Mouse (Mus musculus) B cell, adult 2 months (primary cell): ENCODE results near the gene Dnah3.

Experiments used
- DNase-seq, 2 experiments: peaks; one replicate each; pipeline ENCODE4 v3.0.0; 2022

Dnah3 gene

DNA sequence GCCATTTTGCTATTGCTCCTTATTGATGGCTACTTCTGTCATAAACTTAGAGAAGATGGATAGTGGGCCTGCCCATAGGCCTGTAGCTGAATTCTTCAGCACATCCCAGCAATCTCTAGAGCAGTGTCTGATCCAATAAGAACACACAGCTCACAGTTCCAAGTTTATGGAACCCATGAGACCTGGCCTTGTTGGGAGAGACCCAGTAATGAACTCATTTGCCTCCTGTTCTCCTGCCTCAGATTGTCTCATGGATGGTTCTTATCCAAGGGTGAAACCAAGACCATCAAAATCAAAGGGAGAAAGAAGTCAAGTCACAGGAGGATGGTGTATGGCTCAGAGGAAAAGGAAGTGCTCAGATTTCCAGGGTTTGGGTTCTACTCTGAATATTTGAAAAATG lies 44.6 kb downstream of the Dnah3 start:
- no peak for DNase-seq

DNA sequence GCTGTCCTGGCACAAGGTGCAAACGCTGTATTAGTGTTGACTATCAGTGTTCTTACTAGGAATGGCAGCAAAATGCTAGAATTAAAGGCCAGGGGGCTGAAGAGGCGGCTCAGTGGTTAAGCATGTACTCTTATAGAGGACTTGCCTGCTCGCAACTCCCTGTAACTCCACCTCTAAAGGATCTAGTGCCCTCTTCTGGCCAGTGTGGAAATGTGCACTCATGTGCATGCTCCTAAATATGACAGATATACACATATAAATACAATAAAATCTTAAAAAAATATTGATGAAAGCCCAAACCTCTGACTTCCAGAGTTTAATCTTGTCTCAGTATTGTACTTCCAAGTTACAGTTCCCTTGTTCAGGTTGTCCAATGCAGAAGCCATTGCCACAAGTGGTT lies 51.1 kb downstream of the Dnah3 start:
- no peak for DNase-seq

DNA sequence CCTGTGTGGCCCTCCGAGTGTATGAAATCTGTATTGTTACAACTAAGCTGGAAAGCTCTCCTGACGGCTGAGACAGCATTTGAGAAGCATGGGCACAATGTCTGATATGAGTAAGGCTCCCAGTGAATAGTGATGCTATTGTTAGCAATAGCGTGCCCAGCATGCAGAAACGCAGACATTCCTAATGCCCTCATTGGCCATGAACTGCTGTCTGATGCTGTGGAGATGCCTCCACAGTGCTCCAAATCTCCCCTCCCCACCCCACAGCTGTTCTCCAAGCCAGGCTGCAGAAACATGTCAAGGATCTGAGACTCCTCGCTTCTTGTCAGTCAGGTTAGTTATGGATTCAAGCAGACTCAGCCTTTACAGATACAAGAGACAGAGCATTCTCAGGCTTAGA lies 58.7 kb downstream of the Dnah3 start:
- DNase-seq = no peak

DNA sequence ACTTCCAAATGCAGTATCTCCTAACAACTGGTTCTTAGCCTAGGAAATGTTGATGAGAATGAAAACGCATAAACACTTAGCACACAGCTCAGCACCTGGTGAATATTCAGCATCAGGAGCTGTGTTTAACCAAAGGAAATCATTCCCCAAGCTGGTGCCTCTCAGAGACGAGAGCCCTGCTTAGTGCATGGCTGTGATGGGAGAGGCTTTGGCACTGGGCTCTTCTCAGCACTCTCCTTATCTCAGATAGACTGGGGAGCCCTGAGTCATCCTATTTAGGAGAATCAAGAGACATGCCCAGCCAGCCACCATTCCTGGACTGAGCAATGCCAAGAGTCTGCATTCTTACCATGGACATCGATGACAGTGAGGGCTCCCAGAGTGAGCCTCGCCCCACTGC lies 60.1 kb downstream of the Dnah3 start:
- DNase-seq = no peak

DNA sequence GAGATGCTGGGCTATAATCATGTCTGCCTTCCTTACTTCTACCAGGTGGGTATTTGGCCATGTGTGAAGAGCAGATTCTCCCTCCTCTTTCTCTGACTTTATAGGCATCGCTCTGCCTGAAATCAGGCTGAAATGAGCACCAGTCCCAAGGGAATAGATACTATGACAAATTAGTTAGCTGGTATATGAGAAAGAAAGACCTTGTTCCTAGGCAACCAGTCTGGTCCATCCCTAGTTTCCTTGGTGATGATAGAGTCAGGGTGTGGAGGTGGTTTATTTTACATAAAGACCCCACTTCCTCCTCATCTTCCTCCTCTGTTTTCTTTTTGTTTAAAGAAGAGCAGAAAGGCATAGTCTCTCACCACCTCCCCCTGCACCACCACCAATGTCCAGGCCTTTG lies 60.5 kb downstream of the Dnah3 start:
- no peak for DNase-seq

DNA sequence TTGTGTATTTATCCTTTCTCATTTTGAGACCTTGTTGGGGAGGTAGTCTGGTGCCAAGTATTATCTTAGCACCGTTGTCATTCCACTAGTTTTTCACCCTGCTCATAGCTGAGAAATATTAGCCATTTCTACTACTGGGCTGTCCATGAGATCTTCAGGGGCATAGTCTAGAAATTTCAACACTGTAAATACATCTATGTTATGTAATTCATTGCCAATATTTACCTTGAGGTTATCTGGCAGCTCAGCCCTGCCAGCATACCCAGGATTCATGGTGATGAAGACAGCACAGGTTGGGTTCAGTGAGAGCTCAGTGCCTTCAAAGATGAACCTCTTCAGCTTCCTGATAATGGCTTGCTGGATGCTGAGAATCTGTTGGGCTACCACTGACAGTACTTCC lies 66.4 kb downstream of the Dnah3 start:
- DNase-seq = no peak

DNA sequence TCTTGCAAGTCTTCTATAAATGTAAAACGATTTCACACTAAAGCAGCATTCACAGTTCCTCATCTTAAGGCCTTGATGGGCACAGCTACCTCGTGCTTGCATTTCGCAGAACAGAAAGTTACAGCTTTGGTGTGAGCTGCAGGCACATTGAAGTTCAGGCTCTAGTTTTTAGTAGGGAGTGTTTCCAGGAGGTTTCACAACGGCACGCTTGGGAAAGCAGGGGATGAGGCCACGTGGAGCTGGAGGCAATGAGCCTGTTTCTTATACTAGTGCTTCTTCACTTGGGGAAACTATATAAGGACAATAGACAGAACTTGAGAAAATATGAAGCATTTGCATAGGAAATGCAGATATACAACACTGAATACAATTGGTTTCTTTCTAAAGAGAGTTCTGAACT lies 98.0 kb downstream of the Dnah3 start:
- no peak for DNase-seq

DNA sequence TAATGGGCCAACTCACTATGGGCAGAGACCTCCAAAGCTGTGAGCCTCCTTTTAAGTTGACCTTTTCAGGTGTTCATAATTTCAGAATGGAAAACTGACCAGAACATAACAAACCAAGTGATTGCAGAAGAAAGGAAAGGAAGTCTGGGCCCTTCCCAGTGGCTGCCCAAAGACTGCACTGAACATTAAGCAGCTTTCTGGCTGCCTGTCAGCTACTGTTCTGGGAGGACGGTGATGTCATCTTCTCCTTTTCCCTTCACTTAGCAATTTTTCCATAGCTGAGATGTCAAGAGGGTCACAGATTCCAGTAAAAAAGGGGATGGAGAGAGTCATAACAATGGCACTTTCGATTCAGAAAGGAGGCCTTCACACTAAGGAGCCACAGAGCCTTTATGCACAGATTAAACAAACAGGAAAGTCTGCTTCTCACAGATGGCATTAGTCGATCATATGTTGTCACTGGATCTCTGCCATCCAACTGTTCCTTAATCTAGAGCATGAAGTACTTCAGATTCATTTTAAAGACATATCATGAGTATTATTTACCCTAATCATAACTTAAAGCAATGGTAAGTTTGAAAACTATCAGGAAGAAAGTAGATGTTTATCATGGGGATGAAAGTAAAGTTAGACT lies 109.7 kb downstream of the Dnah3 start:
- DNase-seq = no peak

DNA sequence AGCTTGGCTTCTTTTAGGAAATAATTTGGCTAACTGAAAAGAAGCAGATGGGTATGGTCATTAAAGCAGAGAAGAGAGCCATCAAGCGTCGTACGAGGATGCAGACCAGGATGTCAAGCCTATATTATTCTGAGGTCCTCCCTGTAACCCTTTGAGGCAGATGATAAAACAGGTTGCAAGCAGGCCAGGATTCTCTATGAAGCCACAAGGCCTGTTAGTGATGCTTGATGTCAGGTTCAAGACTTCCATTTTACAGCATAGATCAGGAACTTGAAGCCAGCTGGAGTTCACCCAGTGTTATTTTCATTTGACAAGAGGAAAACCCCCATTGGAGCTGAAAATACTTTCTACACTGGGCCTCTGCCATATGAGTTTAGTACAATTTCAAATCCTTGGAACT lies 114.9 kb downstream of the Dnah3 start:
- no peak for DNase-seq

DNA sequence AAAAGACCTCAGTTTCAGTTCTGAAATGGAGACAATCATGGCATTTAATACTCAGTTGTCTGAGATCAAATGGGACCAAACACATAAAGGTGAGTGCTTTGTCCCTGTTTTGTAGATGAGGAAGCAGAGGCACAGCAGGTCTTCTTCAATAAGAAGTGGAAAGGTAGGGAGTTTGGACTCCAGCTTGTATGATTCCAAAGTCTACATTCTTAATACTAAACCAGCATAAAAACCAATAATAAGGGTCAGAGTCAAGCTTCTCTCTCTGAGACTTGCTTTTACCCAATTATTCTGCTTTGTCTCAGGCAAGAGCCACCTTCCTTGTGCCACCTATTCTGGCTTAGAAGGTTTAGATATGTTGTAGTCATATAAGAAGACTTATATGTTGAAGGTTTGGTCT lies 116.5 kb downstream of the Dnah3 start:
- no peak for DNase-seq

DNA sequence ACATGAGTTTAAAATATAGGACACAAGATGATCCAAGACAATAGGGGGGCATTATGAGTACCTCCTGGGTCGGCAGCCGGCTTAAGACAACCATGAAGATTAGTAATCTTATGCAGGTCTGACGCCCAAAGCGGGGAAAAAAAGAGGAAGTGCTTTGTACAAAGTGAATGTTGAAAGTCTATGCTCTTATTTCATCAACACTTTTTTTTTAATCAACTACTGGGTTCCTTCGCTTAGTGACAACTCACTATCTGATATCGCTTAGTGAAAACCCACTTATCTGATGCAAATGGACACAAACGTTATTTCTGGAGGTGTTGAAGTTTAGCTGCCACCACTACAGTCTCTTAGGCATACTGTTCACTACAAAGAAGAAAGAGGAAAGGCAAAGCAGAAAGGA lies 117.5 kb downstream of the Dnah3 start:
- DNase-seq = no peak

DNA sequence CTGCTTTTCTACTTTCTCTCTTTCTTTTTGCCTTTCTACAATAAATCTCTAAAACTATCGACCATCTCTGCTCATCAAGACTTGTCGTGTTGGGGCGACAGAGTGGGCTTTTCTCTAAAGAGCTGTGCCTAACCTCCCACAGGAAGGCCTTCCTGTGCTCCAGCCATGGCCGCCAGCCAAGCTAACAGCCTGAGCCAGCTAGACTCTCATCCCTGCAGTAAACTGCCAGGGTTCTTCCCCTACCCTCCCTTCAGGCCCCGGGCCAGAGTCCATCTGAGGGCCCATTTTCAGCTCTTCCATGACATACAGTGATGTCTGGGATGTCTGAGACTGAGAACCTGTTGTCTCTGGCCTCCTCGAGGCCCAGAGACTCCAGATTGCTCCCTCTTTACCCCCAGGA lies 118.8 kb downstream of the Dnah3 start:
- DNase-seq = no peak

DNA sequence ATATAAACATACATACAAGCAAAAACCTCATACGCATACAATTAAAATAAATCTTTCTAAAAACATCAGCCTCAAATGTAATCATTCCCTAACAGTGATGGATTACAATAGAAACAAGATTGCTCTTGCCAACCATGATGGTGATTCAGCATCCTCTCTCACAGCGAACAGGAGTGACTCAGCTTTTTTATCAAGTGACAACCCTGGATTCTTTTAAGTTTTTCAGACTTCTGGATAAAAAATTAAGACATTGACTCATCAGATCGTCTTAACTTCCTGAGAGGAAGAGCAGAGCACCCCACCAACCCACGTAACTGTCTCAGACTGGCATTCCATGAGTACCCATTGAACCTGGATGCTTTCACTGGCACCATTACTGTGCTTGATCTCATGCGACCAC lies 120.9 kb downstream of the Dnah3 start:
- DNase-seq = no peak

DNA sequence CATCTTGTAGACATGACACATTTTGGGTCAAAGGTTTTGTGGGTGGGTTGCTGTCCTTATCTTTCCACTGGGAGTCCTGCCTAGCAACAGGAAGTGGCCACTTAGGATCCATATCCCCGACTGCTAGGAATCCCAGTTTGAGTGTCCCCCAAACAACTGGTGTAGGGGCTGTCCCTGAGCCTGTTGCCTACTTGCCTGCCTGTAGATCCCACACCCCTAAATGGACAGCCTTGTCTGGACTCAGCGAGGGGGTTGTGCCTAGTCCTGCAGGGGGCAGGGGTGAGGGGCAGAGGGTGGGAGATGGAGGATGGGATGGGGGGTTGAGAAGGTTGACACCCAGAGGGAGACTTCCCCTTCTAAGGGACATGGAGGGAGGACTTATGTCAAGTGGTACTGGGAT lies 125.8 kb downstream of the Dnah3 start:
- DNase-seq = no peak

DNA sequence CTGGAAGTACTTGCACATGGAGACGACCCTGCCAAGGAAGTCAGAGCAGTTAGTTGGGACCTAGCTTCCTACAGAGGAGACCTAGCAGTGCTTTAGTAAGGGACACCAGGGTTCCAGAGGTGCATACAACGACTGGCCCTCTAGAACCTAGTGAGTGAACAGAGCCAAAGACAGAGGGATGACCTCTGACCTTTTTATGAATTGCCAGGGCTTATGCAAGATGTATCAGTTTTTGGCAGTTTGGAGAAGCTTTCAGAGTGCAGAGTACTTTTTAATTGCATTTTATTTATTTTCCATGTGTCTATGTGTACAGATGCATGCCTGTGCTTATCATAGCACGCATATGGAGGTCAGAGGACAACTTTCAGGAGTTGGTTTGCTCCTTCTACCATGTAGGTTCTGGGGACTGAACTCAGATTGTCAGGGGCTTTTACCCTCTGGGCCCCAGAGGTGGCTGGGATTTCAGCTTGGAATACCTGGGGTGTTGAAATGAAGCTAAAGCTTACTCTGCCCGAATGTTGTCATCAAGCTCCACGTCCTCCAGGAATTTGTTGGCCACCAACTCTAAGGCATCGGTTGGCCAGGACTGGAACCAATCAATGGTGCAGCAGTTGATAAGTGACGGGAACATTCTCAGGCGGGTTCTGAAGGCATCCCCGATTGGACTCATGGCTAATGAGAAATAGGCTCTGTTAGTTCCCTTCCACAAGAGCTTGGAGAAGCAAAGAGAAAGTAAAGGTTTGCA lies 129.3 kb downstream of the Dnah3 start:
- DNase-seq = no peak

DNA sequence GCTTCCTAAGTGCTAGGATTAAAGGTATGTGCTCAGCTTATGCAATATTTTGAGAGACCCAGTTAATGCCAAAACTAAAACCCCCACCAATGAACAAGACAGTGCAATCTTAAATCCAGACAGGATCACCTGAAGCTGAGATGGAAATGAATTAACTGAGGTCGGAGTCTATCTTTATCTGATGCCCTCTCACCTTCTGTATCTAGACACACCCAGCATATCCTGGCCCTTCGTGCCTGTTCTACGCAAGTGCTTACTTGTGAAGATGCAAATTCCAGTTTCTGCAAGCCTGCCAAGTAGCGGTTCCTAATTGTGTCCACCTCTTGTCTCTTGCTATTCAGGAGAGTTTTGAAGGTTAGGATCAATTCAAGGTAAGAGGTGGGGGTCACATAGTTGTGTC lies 129.9 kb downstream of the Dnah3 start:
- no peak for DNase-seq

DNA sequence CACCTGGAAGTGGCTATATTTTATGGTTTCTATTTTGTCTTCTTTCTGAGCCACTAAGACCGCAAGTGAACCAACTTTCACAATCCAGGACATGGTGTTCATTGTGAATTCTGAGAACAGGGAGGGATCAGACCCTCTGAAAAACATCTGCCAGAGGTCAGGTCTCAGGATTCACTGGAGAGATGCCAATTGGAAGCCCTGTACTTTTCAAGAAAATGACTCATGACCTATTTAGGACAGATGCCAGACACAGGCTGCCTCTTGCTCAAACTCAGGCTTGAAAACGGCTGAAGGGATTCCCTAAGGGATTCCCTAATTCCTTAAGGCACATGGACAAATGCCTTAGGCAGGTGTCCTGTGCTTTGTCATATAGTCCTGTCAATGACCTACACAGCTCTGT lies 134.0 kb downstream of the Dnah3 start:
- no peak for DNase-seq

DNA sequence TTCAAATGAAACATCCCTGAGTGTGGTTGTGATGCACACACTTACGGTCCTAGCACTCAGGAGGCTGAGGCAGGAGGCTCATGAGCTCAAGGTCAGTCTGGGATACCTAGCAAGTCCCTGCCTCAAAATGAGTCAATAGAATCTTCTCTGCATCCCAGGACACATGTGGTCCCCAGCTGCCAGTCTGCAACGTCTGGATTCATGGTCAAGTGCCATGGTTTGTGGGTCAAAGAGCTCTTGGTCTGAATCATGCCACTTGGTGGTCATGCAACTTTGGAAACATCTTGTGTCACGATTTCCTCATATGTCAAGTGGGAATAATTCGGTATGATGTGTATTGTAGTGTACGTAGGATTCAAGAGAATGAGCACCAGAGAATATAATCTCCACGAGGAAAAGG lies 134.5 kb downstream of the Dnah3 start:
- no peak for DNase-seq

DNA sequence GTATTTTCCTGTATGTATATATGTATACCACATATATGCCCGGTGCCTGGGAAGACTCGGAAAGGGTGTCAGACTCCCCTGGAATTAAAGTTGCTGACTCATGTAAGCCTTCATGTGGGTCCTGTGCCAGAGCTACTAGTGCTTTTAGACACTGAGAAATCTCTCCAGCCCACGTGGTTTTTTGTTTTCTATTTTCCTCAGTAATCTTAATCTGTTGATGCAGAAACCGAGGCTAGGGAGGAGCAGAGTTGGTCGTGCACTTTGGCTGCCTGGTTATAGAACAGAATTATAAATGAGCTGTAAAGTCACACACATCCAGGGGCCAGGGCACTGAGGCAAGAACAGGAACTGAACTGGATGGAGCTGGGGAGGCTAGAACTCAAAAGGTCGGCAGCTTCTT lies 135.1 kb downstream of the Dnah3 start:
- DNase-seq = no peak

DNA sequence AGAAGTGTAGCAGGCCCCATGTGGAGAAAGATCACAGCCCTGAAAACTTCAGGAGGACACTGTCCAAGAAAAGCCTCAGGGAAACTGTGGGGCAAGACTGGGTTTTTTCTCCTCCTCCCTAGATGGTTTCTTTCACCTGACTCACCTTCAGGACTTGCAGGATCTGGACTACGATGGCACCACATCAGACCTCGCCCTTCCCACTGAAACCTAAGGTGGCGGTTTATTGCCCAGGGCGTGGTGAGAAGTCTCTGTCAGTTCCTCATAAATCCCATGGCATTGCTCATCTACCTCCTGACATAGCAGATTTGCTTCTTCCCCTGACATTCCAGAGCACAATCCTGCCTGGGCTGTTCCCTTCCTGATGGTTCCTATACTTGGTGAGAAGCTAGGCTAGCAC lies 135.6 kb downstream of the Dnah3 start:
- DNase-seq = no peak

DNA sequence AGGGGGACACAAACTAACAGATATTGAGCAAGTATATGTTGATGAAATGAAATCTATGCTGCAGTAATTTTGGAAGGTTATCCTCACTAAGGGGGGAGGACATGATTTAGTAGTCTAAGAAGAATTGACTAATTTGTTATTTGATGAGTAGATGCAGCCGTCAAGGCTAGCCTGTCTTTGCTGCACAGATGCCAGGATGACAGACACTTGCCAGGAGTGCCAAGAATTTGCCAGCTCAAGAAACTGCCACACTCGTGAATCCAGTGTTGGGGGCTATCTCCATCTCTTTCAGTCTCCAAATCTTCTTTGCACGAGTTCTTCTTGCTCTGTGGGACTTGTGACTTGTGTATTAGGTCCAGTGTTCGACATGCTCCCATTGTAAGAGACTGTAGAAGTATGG lies 136.0 kb downstream of the Dnah3 start:
- DNase-seq = no peak

DNA sequence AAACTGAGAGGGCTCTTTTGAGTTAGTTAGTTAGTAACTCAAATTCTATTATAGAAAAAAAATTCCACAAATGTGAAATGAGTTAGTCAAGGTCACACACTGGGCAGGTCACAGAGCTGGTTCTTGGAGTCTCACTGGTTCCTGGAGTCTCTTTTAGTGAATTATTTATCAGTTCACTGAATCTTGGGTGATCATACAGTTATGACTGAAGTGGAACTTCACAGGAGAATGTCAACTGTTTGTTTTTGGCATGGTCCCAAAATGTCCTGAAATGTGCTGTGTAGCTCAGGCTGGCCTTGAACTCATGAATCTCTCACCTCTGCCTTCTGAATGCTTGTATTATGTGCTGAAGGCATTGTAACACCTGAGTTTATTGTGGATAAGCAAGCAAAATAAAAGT lies 137.7 kb downstream of the Dnah3 start:
- no peak for DNase-seq

DNA sequence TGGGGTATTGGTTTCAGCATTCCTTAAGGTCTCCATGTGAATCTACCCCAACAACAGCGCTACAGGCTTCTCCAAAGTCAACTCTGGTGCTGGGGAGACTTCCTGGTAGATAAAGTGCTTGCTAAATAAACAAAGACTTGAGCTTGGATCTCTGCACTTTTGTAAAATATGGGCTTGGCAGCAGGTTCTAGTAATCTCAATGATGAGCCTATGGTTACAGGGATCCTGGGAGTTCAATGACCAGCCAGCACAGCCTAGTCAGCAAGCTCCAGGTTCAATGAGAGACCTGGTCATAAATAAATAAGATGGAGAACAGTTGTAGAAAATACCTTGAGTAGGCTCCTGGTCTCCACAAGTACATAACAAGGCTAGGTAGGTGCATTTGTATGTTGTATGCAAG lies 141.0 kb downstream of the Dnah3 start:
- no peak for DNase-seq

DNA sequence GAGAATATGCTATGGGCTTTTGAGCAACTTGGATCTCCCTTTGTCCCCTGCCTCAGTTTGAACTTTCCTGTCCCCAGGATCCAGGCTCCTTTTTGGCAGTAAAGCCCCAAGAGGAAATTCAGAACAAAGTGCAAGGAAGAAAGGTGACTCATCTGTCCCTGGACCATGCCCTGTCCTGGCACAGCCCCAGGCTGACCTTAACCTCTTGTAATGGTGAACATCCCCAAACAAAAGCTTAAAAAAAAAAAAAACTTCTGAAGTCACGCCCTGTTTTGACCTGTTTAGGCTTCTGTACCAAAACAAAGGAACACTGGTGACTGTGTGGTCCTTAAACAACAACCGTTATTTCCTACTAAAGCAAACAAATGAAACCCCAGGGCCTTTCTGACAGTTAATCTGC lies 153.5 kb downstream of the Dnah3 start:
- DNase-seq = no peak

DNA sequence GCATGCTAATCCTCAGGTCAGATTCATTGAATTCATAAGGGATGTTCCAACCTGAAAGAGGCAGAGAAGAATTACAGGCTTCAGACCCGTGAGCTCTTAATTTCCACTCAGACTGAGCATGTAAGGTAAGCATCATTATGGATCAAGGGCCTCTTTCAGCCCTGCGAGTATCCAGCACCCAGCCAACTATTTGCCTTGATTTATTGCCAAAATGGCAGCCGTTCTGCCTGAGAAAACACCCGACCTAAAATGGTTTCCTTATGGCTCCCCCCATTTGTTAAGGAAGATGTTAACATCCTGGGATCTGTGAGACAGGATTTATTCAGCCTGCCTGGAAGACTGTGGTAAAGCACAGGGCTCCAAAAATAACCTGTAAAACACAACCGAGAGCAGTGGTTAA lies 158.0 kb downstream of the Dnah3 start:
- DNase-seq = no peak
